Mouse (Mus musculus) thymus, postnatal 0 days (tissue): ENCODE results near the gene Tspan3. TPM values are rescaled to one million over a fixed set of nuclear protein-coding genes. Genes with fewer than 3 reads are reported as not detected.

Experiments
- DNase-seq: peaks from one replicate; pipeline ENCODE4 v3.0.0-alpha.2; 2015; ENCODE audit warnings: low spot score
- polyA plus RNA-seq: library from polyadenylated mRNA; unstranded; fragments of >200 nt; fragmentation: Nextera tagmentation; extraction: Ambion mirVana; gene quantifications from 2 replicates; pipeline ENCODE4 v1.2.1, GENCODE M21; 2015

The Tspan3 gene
- polyA plus RNA-seq, 1 experiment from 2014 or later: 219 TPM

- no peak for DNase-seq
Observed at GRCm38 (mm10) chr9:56158077-56158476, 7.2 kb downstream of the Tspan3 start.

- no peak for DNase-seq
Observed at GRCm38 (mm10) chr9:56154572-56154971, 10.7 kb downstream of the Tspan3 start.

- DNase-seq: no peak
Observed at GRCm38 (mm10) chr9:56152482-56153007, 12.7 kb downstream of the Tspan3 start.

GRCm38 (mm10) chr9:56151745-56152481 lies 13.4 kb downstream of the Tspan3 start:
- DNase-seq: no peak

- peak; percentile 83 for DNase-seq
Observed at GRCm38 (mm10) chr9:56146326-56146923, 18.9 kb downstream of the Tspan3 start.

- DNase-seq: no peak
Observed at GRCm38 (mm10) chr9:56144366-56145003, 20.8 kb downstream of the Tspan3 start.

GRCm38 (mm10) chr9:56141776-56142175 lies 23.5 kb downstream of the Tspan3 start:
- DNase-seq: peak; percentile 28

- DNase-seq: no peak
Observed at GRCm38 (mm10) chr9:56135590-56136197, 29.6 kb downstream of the Tspan3 start.

GRCm38 (mm10) chr9:56134614-56135013 lies 30.7 kb downstream of the Tspan3 start:
- DNase-seq: no peak

GRCm38 (mm10) chr9:56133970-56134369 lies 31.3 kb downstream of the Tspan3 start:
- DNase-seq: no peak

- DNase-seq: no peak
Observed at GRCm38 (mm10) chr9:56131813-56132525, 33.3 kb downstream of the Tspan3 start.

GRCm38 (mm10) chr9:56130536-56130935 lies 34.7 kb downstream of the Tspan3 start:
- no peak for DNase-seq

- DNase-seq: no peak
Observed at GRCm38 (mm10) chr9:56129951-56130350, 35.3 kb downstream of the Tspan3 start.

GRCm38 (mm10) chr9:56128331-56128730 lies 36.9 kb downstream of the Tspan3 start:
- no peak for DNase-seq

- no peak for DNase-seq
Observed at GRCm38 (mm10) chr9:56126453-56127173, 38.7 kb downstream of the Tspan3 start.

- no peak for DNase-seq
Observed at GRCm38 (mm10) chr9:56124561-56124960, 40.7 kb downstream of the Tspan3 start.

GRCm38 (mm10) chr9:56123613-56124012 lies 41.7 kb downstream of the Tspan3 start:
- no peak for DNase-seq

GRCm38 (mm10) chr9:56122973-56123372 lies 42.3 kb downstream of the Tspan3 start:
- DNase-seq: no peak

GRCm38 (mm10) chr9:56121097-56121496 lies 44.2 kb downstream of the Tspan3 start:
- peak; percentile 49 for DNase-seq

GRCm38 (mm10) chr9:56119651-56120050 lies 45.6 kb downstream of the Tspan3 start:
- DNase-seq: no peak
